Mouse (Mus musculus) kidney, embryonic 14.5 days (tissue): Measurements from ENCODE around the gene H2afj. TPM values are rescaled to one million over a fixed set of nuclear protein-coding genes. Genes with fewer than 3 reads are reported as not detected.

Experiments
- ATAC-seq: fragments of 200-750 bp; cut with Nextera tagmentation; 2 replicates; pipeline ENCODE4 v1.8.0; 2017; ENCODE audit warnings: moderate number of reproducible peaks, mild to moderate bottlenecking, moderate TSS enrichment, moderate library complexity; ENCODE audit not compliant: low FRiP score, low TSS enrichment
- H3K27ac ChIP-seq: fragments of 300-500 bp; sonication (generic); 2 replicates; pipeline ENCODE4 v1.5.1; 2014; ENCODE audit warnings: low read depth, mild to moderate bottlenecking, low read length, moderate library complexity, mixed read lengths
- H3K27me3 ChIP-seq: fragments of 300-500 bp; sonication (generic); 2 replicates; pipeline ENCODE4 v1.6.1; 2014; ENCODE audit warnings: mild to moderate bottlenecking, low read length; ENCODE audit not compliant: control insufficient read depth, insufficient read depth
- H3K36me3 ChIP-seq: fragments of 300-500 bp; sonication (generic); 2 replicates; pipeline ENCODE4 v1.6.1; 2014; ENCODE audit warnings: low read length, mixed read lengths; ENCODE audit not compliant: control insufficient read depth, insufficient read depth
- H3K4me1 ChIP-seq: fragments of 300-500 bp; sonication (generic); 2 replicates; pipeline ENCODE4 v1.6.1; 2014; ENCODE audit warnings: low read length, mixed read lengths; ENCODE audit not compliant: control insufficient read depth, insufficient read depth
- H3K4me2 ChIP-seq: fragments of 300-500 bp; sonication (generic); replicated peaks from 2 replicates; pipeline ENCODE4 v1.6.1; 2014; ENCODE audit warnings: low read depth, mild to moderate bottlenecking, low read length
- H3K4me3 ChIP-seq: fragments of 300-500 bp; sonication (generic); 2 replicates; pipeline ENCODE4 v1.5.1; 2014; ENCODE audit warnings: mild to moderate bottlenecking, low read length
- H3K9ac ChIP-seq: fragments of 300-500 bp; sonication (generic); 2 replicates; pipeline ENCODE4 v1.6.1; 2014; ENCODE audit warnings: low read depth, mild to moderate bottlenecking, low read length, moderate library complexity
- H3K9me3 ChIP-seq: fragments of 300-500 bp; sonication (generic); 2 replicates; pipeline ENCODE4 v1.6.1; 2016; ENCODE audit warnings: low read length; ENCODE audit not compliant: control insufficient read depth
- WGBS: fragments of 180-500 bp; shearing (Covaris S2); extraction: QIAGEN DNeasy Blood & Tissue Kit; methylation state at CpG from one replicate; pipeline ENCODE4 v1.1.7; 2014; 5-methylcytosine and 5-hydroxymethylcytosine counted together
- microRNA-seq: library from miRNA; unstranded; fragments of <30 nt; microRNA quantifications from one replicate; pipeline ENCODE4, GENCODE M21; 2016
- polyA plus RNA-seq: library from polyadenylated mRNA; unstranded; fragments of >200 nt; fragmentation: Nextera tagmentation; extraction: Ambion mirVana; gene quantifications from 2 replicates; pipeline ENCODE4 v1.2.1, GENCODE M21; 2014

The H2afj gene
- polyA plus RNA-seq, 1 experiment from 2014 or later = 96.0 TPM

GRCm38 (mm10) chr6:136857186-136857872 lies 49.3 kb downstream of the H2afj start, which contains the start of gene Art4:
Art4 (minus strand) TSS chr6:136857733.
- Histone ChIP-seq H3K27ac (peak within 1 kb of the TSS; percentile 67), H3K4me1 (peaks cover 6% of the 10 kb centered on the region), H3K4me3 (no peak within 1 kb of the TSS; the same call in 1 of the 2 replicates), H3K9me3 (no peaks in the 10 kb centered on the region), H3K36me3 (no peaks in the 10 kb centered on the region), H3K9ac (no peak within 1 kb of the TSS), H3K4me2 (no peak within 1 kb of the TSS; the same call in 1 of the 2 replicates), H3K27me3 (no peaks in the 10 kb centered on the region)
- WGBS = 64% methylated on average over 18 of the region's 18 CpGs
- ATAC-seq = no peak

- WGBS = 29% methylated on average over 11 of the region's 11 CpGs
- peak overlapping the region; percentile 67 for H3K27ac ChIP-seq
- no peak overlapping the region for H3K4me3 ChIP-seq
- no peak overlapping the region; the same call in 1 of the 2 replicates for H3K4me2 ChIP-seq
- peaks cover 3% of the 10 kb centered on the region for H3K4me1 ChIP-seq
- H3K27me3 ChIP-seq = no peaks in the 10 kb centered on the region
- ATAC-seq = no peak; the same call in 1 of the 2 replicates
- H3K9ac ChIP-seq = no peak overlapping the region
- no peaks in the 10 kb centered on the region for H3K36me3 ChIP-seq
- no peaks in the 10 kb centered on the region for H3K9me3 ChIP-seq
Observed at GRCm38 (mm10) chr6:136857873-136858260, 49.8 kb downstream of the H2afj start.

- no peak overlapping the region for H3K4me2 ChIP-seq
- WGBS = 59% methylated on average over 8 of the region's 8 CpGs
Observed at GRCm38 (mm10) chr6:136858420-136858819, 50.4 kb downstream of the H2afj start.

More at GRCm38 (mm10) chr6:136858420-136858819, 50.4 kb downstream of the H2afj start:
- Histone ChIP-seq H3K4me1 (peaks cover 3% of the 10 kb centered on the region), H3K4me3 (no peak overlapping the region), H3K27ac (peak overlapping the region; percentile 67; the same call in 1 of the 2 replicates), H3K27me3 (no peaks in the 10 kb centered on the region), H3K9me3 (no peaks in the 10 kb centered on the region), H3K9ac (no peak overlapping the region), H3K36me3 (no peaks in the 10 kb centered on the region)
- ATAC-seq = no peak

Small RNA genes within 50 kb of the gene (microRNA-seq; reads per million reads assigned to microRNA genes)
- not detected for gene Gm44364

Other genes with a start within 250 kb of the H2afj start
- 2.7 and 4.0 TPM in 2 replicates for gene Plbd1, start 146.3 kb upstream of the H2afj start, polyA plus RNA-seq
- gene Gucy2c, start 26.5 kb upstream of the H2afj start, polyA plus RNA-seq = 0.10 TPM in 1 of 2 replicates, not detected in the other
- 1.2 and 2.3 TPM in 2 replicates for gene Hist4h4, start 3.8 kb upstream of the H2afj start, polyA plus RNA-seq
- 1.7 and 1.9 TPM in 2 replicates for gene BC049715, start 19.4 kb downstream of the H2afj start, polyA plus RNA-seq
- 91.5 and 136 TPM in 2 replicates for gene Wbp11, start 20.0 kb downstream of the H2afj start, polyA plus RNA-seq
- 1.1 and 1.4 TPM in 2 replicates for gene Smco3, start 27.2 kb downstream of the H2afj start, polyA plus RNA-seq
- 1.7 and 2.2 TPM in 2 replicates for gene Art4, start 49.5 kb downstream of the H2afj start, polyA plus RNA-seq
- 168 and 215 TPM in 2 replicates for gene Mgp, start 67.6 kb downstream of the H2afj start, polyA plus RNA-seq
- gene Erp27, start 113.9 kb downstream of the H2afj start, polyA plus RNA-seq = 0.22 and 0.31 TPM in 2 replicates
- gene Pde6h, start 115.6 kb downstream of the H2afj start, polyA plus RNA-seq = 0.11 and 0.81 TPM in 2 replicates
- gene Arhgdib, start 133.7 kb downstream of the H2afj start, polyA plus RNA-seq = 60.4 and 65.6 TPM in 2 replicates